Mouse (Mus musculus) CH12.LX (cell line): Measurements from ENCODE around the gene Wdr37.

Experiments used
- CTCF ChIP-seq, 2 experiments: IDR thresholded peaks in 1 of 2; conservative IDR thresholded peaks in 1 of 2; 2 replicates each; pipeline ENCODE4 v1.5.1; 2011 to 2012; ENCODE audit warnings: low read depth in 2 of 2, low read length in 2 of 2, improper control_type of control experiment in 1 of 2, inconsistent platforms in 1 of 2, mild to moderate bottlenecking in 1 of 2, moderate library complexity in 1 of 2
- E2F4 ChIP-seq: IDR thresholded peaks from 2 replicates; pipeline ENCODE4 v1.6.1; 2011; ENCODE audit warnings: low read depth, low read length, improper control_type of control experiment; ENCODE audit not compliant: insufficient replicate concordance
- JUND ChIP-seq: conservative IDR thresholded peaks from 2 replicates; pipeline ENCODE4 v1.6.1; 2011; ENCODE audit warnings: low read depth, low read length, improper control_type of control experiment
- MEF2A ChIP-seq: IDR thresholded peaks from 2 replicates; pipeline ENCODE4 v1.6.1; 2014; ENCODE audit warnings: low read depth, mild to moderate bottlenecking, inconsistent platforms, low read length, improper control_type of control experiment, borderline replicate concordance
- MYC ChIP-seq: IDR thresholded peaks from 2 replicates; pipeline ENCODE4 v1.6.1; 2011; ENCODE audit warnings: low read depth, mild to moderate bottlenecking, improper control_type of control experiment, low read length
- POLR2A ChIP-seq: IDR thresholded peaks from 2 replicates; pipeline ENCODE4 v1.6.1; 2011; ENCODE audit warnings: low read depth, mild to moderate bottlenecking, improper control_type of control experiment, low read length
- RCOR1 ChIP-seq: conservative IDR thresholded peaks from 2 replicates; pipeline ENCODE4 v1.6.1; 2012; ENCODE audit warnings: low read depth, mild to moderate bottlenecking, inconsistent platforms, low read length, improper control_type of control experiment
- USF1 ChIP-seq: IDR thresholded peaks from 2 replicates; pipeline ENCODE4 v1.6.1; 2014; ENCODE audit warnings: low read depth, mild to moderate bottlenecking, inconsistent platforms, low read length, improper control_type of control experiment
- USF2 ChIP-seq: conservative IDR thresholded peaks from 2 replicates; pipeline ENCODE4 v1.6.1; 2011; ENCODE audit warnings: low read depth, low read length, improper control_type of control experiment
- ZKSCAN1 ChIP-seq: IDR thresholded peaks from 2 replicates; pipeline ENCODE4 v1.6.1; 2012; ENCODE audit warnings: low read depth, inconsistent platforms, low read length, improper control_type of control experiment, borderline replicate concordance

- no peak for TF ChIP-seq ZKSCAN1
- no peak for TF ChIP-seq MEF2A
- no peak for TF ChIP-seq CTCF (conservative IDR thresholded peaks at IDR 0.05 in 1 of 2, IDR thresholded peaks at IDR 0.05 in 1 of 2; ENCODE audit: low read depth in 2 of 2, low read length in 2 of 2)
- TF ChIP-seq USF2, result no peak
- TF ChIP-seq E2F4, result no peak
- TF ChIP-seq JUND, result no peak
- TF ChIP-seq RCOR1, result no peak
- no peak for TF ChIP-seq POLR2A
- TF ChIP-seq MYC, result no peak
- TF ChIP-seq USF1, result no peak
Observed at GRCm38 (mm10) chr13:8838394-8838793, 33.3 kb downstream of the Wdr37 start.
